Mouse (Mus musculus) embryonic fibroblast, embryonic 13.5 days (primary cell): Measurements from ENCODE around the gene Sap30bp.

Experiments used
- CTCF ChIP-seq: IDR thresholded peaks from 2 replicates; pipeline ENCODE4 v1.5.1; 2011; ENCODE audit warnings: mild to moderate bottlenecking, control low read depth, low read length, moderate library complexity, borderline replicate concordance; ENCODE audit not compliant: insufficient read depth
- POLR2A ChIP-seq: IDR thresholded peaks from 2 replicates; pipeline ENCODE4 v1.6.1; 2011; ENCODE audit warnings: low read depth, mild to moderate bottlenecking, control low read depth, low read length, moderate library complexity

GRCm38 (mm10) chr11:115916579-115916978 is 16.5 kb upstream of the Sap30bp start:
- no peak for TF ChIP-seq CTCF
- TF ChIP-seq POLR2A, result no peak
